Mouse (Mus musculus) thymus, adult 2 months (tissue): ENCODE results near the gene Kif28.

Experiments
- CTCF ChIP-seq: fragments of 200-500 bp; IDR thresholded peaks from 2 replicates; pipeline ENCODE4 v1.5.1; 2012; ENCODE audit warnings: mild to moderate bottlenecking, control low read depth, low read length, moderate library complexity, borderline replicate concordance; ENCODE audit not compliant: control insufficient read depth, poor library complexity, insufficient read depth; ENCODE audit errors: extremely low read depth
- POLR2A ChIP-seq: fragments of 200-500 bp; IDR thresholded peaks from 2 replicates; pipeline ENCODE4 v1.6.1; 2012; ENCODE audit warnings: mild to moderate bottlenecking, low read length, control low read depth, moderate library complexity; ENCODE audit not compliant: control insufficient read depth, poor library complexity, insufficient read depth; ENCODE audit errors: extremely low read depth

- no peak for TF ChIP-seq CTCF
- no peak for TF ChIP-seq POLR2A
These were observed 42.2 kb upstream of the Kif28 start for GRCm38 (mm10) chr1:179787281-179787680.
